Mouse (Mus musculus) thymus, postnatal 10 days (tissue): ENCODE results near the gene 5430403G16Rik.
"Not testable (repeated sequence)": the region's sequence is repeated elsewhere in the genome, so short reads cannot be mapped to it uniquely, and the experiment has no call there.

ENCODE experiments used
- DNase-seq, 2 experiments: peaks; one replicate each; pipeline ENCODE4 v3.0.0; 2021; ENCODE audit warnings: low spot score in 2 of 2

5430403G16Rik gene

GRCm38 (mm10) chr5:109690537-109691201 lies at the start of gene 5430403G16Rik:
5430403G16Rik (minus strand) TSS chr5:109691041.
- peak; percentile 80 for DNase-seq

- DNase-seq = not testable (repeated sequence)
Observed at GRCm38 (mm10) chr5:109717341-109717740, 26.5 kb upstream of the 5430403G16Rik start.

- DNase-seq = not testable (repeated sequence)
Observed at GRCm38 (mm10) chr5:109691205-109691965, 544 bp upstream of the 5430403G16Rik start.

GRCm38 (mm10) chr5:109682921-109683320 lies 7.9 kb downstream of the 5430403G16Rik start:
- DNase-seq = no peak
